Mouse (Mus musculus) kidney, adult 2 months (tissue): Measurements from ENCODE around the gene Evi2. TPM values are rescaled to one million over a fixed set of nuclear protein-coding genes. Genes with fewer than 3 reads are reported as not detected.

ENCODE experiments used
- DNase-seq: peaks from one replicate; pipeline ENCODE4 v3.0.0; 2021
- H3K27ac ChIP-seq: fragments of 200-500 bp; 2 replicates; pipeline ENCODE4 v1.5.1; 2012; ENCODE audit warnings: low read depth, low read length, control low read depth, inconsistent platforms; ENCODE audit not compliant: insufficient read depth
- H3K27me3 ChIP-seq: fragments of 200-500 bp; replicated peaks from 2 replicates; pipeline ENCODE4 v1.6.1; 2012; ENCODE audit warnings: mild to moderate bottlenecking, moderate library complexity, low read length, inconsistent platforms; ENCODE audit not compliant: control insufficient read depth, insufficient read depth
- H3K36me3 ChIP-seq: fragments of 200-500 bp; 2 replicates; pipeline ENCODE4 v1.6.1; 2012; ENCODE audit warnings: mild to moderate bottlenecking, moderate library complexity, low read length, inconsistent platforms; ENCODE audit not compliant: control insufficient read depth, insufficient read depth
- H3K4me1 ChIP-seq: fragments of 200-500 bp; 2 replicates; pipeline ENCODE4 v1.6.1; 2011; ENCODE audit warnings: low read length; ENCODE audit not compliant: control insufficient read depth, insufficient read depth
- H3K4me3 ChIP-seq: fragments of 200-500 bp; 2 replicates; pipeline ENCODE4 v1.5.1; 2011; ENCODE audit warnings: mild to moderate bottlenecking, low read depth, low read length, control low read depth; ENCODE audit not compliant: insufficient read depth
- CTCF ChIP-seq: fragments of 200-500 bp; conservative IDR thresholded peaks from 2 replicates; pipeline ENCODE4 v1.5.1; 2011; ENCODE audit warnings: low read depth, mild to moderate bottlenecking, control low read depth, low read length, moderate library complexity, mixed read lengths; ENCODE audit not compliant: insufficient read depth, insufficient read length
- POLR2A ChIP-seq: fragments of 200-500 bp; IDR thresholded peaks from one replicate; pipeline ENCODE4 v1.6.1; 2011; ENCODE audit warnings: low read depth, low read length, control low read depth
- WGBS: fragments of 180-500 bp; shearing (Covaris S2); methylation state at CpG from one replicate; pipeline ENCODE4 v1.1.7; 2018; 5-methylcytosine and 5-hydroxymethylcytosine counted together
- polyA plus RNA-seq: library from polyadenylated mRNA; depleted of rRNA; stranded (reverse); fragments of >200 nt; gene quantifications from 2 replicates; pipeline ENCODE4 v1.2.3, GENCODE M21; 2012

The Evi2 gene
- polyA plus RNA-seq, 1 experiment: 0.30 TPM

DNA sequence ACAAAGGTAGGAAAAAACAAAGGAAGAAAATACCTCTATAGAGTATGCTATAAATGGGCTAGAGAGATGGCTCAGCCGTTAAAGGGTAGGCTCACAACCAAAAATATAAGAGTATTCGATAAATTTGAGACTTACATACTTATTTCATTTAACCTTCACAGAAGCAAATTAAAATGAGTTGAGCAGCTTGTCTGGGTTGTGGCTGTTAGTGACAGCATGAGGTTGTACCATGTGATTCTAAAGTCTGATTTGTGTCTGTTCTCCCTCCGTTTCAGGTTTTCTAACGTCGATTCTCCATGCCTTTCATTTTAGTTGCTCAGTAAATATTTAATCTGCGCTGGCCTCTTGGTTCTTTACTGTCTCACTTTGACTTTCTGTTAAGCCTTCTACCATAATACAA lies 11.1 kb downstream of the Evi2 start:
- TF ChIP-seq CTCF (no peak), POLR2A (no peak)
- no peak overlapping the region for H3K4me3 ChIP-seq
- H3K4me1 ChIP-seq: no peaks in the 10 kb centered on the region; the same call in 1 of the 2 replicates
- no peak for DNase-seq
- 70% methylated on average over 6 of the region's 6 CpGs for WGBS
- no peaks in the 10 kb centered on the region for H3K27me3 ChIP-seq
- no peak overlapping the region for H3K27ac ChIP-seq
- no peaks in the 10 kb centered on the region for H3K36me3 ChIP-seq

DNA sequence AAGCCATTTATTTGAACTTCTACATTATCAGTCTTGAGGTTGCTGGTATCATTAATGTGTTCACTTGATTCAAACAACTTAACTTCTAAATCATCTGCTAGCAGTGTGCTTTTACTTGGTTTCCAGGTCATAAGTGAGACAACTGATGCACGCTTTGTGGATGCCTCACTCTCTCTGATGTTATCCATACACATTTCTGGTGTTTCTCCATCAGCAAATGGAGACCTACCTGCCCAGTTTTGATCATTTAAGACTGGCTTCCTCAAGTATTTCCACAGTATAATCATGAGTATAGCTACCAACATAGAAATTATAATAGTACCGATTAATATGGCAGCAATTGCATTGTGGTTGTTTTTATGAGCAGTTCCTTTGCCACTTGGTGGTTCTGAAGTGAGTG lies 14.6 kb downstream of the Evi2 start:
- no peaks in the 10 kb centered on the region for H3K27me3 ChIP-seq
- DNase-seq: no peak
- no peak overlapping the region for H3K4me3 ChIP-seq
- WGBS: 99% methylated on average over 2 of the region's 2 CpGs
- TF ChIP-seq POLR2A (no peak), CTCF (no peak)
- H3K4me1 ChIP-seq: no peaks in the 10 kb centered on the region; the same call in 1 of the 2 replicates
- H3K27ac ChIP-seq: no peak overlapping the region
- H3K36me3 ChIP-seq: no peaks in the 10 kb centered on the region

DNA sequence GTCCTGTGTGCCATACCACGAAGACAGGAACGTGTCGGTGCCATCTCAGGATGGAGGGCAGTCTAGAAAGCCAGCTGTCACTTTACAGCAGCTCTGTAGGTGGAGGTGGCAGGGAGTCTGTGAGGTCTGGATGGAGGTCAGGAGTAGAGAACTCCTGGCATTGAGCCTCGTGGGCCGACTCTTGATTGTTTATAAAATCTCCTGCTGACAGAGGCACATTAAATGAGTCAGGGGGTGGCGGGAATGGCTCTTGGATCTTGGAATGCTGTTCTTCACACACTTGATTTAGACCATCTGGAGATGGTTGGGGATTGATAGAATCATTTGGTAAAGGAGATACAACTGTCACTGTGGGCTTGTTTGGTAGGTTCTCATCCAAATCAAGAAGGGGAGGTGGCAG lies 15.1 kb downstream of the Evi2 start:
- Histone ChIP-seq H3K27ac (no peak overlapping the region), H3K27me3 (no peaks in the 10 kb centered on the region), H3K36me3 (no peaks in the 10 kb centered on the region), H3K4me3 (no peak overlapping the region), H3K4me1 (no peaks in the 10 kb centered on the region)
- TF ChIP-seq POLR2A (no peak), CTCF (no peak)
- 67% methylated on average over 6 of the region's 6 CpGs for WGBS
- DNase-seq: no peak

DNA sequence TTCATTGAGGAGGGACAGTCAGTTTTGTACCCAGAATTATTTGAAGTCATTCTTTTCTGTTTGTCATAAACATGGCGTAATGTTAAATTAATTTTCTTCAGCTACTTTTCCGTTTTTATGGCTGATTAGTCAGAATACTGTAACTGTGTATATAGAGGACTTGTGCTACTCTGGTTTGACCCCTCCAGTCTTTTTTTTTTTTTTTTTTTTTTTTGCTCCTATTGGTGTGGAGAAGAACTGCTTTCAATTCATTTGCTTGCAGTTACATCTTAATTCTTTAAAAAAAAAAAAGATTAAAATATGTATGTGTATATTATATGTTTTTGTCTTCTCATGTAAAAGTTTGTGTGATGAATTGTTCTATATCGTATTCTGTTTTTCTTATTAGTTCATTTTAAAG lies 18.4 kb downstream of the Evi2 start:
- 91% methylated on average over 3 of the region's 3 CpGs for WGBS
- H3K36me3 ChIP-seq: no peaks in the 10 kb centered on the region

GRCm38 (mm10) chr11:79504506-79504905 lies 25.9 kb downstream of the Evi2 start:
- Histone ChIP-seq H3K27ac (no peak overlapping the region), H3K4me1 (peaks cover 2% of the 10 kb centered on the region; the same call in 1 of the 2 replicates), H3K36me3 (no peaks in the 10 kb centered on the region), H3K4me3 (no peak overlapping the region), H3K27me3 (no peaks in the 10 kb centered on the region)
- 92% methylated on average over 7 of the region's 7 CpGs for WGBS
- DNase-seq: no peak
- no peak for TF ChIP-seq POLR2A
- no peak for TF ChIP-seq CTCF

More for the DNA sequence above, 18.4 kb downstream of the Evi2 start:
- no peak overlapping the region for H3K4me3 ChIP-seq
- DNase-seq: no peak
- no peaks in the 10 kb centered on the region for H3K27me3 ChIP-seq
- no peaks in the 10 kb centered on the region for H3K4me1 ChIP-seq
- no peak overlapping the region for H3K27ac ChIP-seq
- TF ChIP-seq POLR2A: no peak
- no peak for TF ChIP-seq CTCF

DNA sequence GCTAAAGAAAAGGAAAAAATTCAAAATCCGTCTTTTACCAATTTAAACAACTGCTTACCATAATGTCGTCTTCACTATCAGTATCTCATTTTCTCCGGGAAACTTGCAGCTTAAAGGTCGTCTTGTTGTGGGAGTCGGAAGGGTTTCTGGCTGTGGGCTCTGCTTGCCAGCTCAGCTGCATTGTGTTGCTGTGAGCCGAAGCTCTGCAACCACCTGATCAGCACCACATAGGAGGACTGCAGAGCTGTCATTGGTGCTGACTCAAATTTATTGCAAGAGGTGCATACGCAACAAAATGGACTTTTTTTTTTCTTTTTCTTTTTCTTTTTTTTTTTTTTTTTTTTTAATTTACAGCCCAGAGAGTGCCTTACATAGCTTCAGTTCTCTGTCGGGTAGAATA lies 26.5 kb downstream of the Evi2 start, which contains the start of gene Omg:
Omg (minus strand) TSS at position 240 of the 400 bp plus-strand sequence.
- DNase-seq: no peak
- Histone ChIP-seq H3K4me3 (no peak within 1 kb of the TSS), H3K27me3 (no peaks in the 10 kb centered on the region), H3K27ac (no peak within 1 kb of the TSS), H3K4me1 (peaks cover 2% of the 10 kb centered on the region; the same call in 1 of the 2 replicates), H3K36me3 (no peaks in the 10 kb centered on the region)
- WGBS: 49% methylated on average over 8 of the region's 8 CpGs
- TF ChIP-seq CTCF (no peak), POLR2A (no peak)

DNA sequence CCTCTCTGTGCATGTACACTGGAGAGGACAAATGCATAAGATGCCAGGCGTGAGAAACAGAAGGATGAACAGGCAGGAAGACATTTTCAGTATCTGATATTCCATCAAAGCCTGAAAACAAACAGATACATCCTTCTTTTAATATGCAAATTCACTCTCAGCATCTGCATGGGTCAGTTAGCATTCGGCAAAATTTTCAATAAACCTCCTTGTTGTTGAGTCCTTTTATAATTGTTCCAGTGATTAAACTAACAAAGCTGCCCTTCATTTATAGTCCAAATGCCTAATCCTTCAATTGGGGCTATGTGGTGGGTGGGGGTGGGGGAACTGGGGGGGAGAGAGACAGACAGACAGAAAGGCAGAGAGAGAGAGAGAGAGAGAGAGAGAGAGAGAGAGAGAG lies 27.5 kb downstream of the Evi2 start:
- DNase-seq: no peak
- WGBS: 79% methylated on average over 2 of the region's 2 CpGs
- Histone ChIP-seq H3K27me3 (no peaks in the 10 kb centered on the region), H3K27ac (no peak overlapping the region), H3K4me3 (no peak overlapping the region), H3K36me3 (no peaks in the 10 kb centered on the region), H3K4me1 (peaks cover 2% of the 10 kb centered on the region; the same call in 1 of the 2 replicates)
- TF ChIP-seq CTCF: no peak
- no peak for TF ChIP-seq POLR2A
